Mouse (Mus musculus) c-Kit-positive CD71-positive TER-119-positive erythroid progenitor cells, embryonic 14.5 days (primary cell): ENCODE results near the gene Ankrd36.
"Not testable (repeated sequence)": the region's sequence is repeated elsewhere in the genome, so short reads cannot be mapped to it uniquely, and the experiment has no call there.

ENCODE experiments used
- DNase-seq: peaks from one replicate; pipeline ENCODE4 v3.0.0-alpha.2; 2013; ENCODE audit warnings: low spot score

The Ankrd36 gene

GRCm38 (mm10) chr11:5546693-5547092 is 22.8 kb upstream of the Ankrd36 start:
- no peak for DNase-seq

GRCm38 (mm10) chr11:5551430-5551829 is 18.1 kb upstream of the Ankrd36 start:
- no peak for DNase-seq

DNA sequence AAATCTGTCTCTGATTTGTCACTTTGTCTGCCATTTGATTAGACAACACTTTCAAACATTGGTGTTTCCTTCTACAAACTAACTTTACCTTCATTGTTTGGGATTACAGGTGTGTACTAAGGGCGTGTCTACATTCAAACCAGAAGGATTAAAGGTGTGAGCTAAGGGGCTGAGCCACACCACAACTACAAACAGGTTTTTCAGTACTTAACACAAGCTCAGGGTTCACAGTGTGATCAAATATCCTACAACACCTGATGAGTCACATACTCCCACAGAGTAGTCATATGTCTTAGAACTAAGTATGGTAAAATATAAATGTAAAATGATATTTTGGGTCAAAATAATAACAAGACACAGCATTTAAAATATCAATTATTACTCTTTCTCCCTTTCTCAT is 17.6 kb upstream of the Ankrd36 start:
- DNase-seq: no peak

DNA sequence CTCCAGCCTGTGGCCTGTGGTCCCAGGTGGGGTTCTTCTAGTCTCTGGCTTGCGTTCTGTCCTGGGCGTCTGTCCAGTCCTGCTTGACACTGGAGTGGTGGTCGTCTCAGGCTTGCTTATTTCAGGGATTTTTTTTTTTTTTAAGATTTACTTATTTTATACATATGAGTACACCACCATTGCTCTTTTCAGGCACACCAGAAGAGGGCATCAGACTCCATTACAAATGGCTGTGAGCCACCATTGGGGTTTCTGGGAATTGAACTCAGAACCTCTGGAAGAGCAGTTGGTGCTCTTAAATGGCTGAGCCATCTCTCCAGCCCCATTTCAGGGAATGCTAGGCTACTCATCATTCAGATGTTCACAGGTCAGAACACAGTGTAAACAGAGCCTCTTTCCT is 9.2 kb upstream of the Ankrd36 start:
- no peak for DNase-seq

- no peak for DNase-seq
Measured at GRCm38 (mm10) chr11:5562625-5563268, 6.7 kb upstream of the Ankrd36 start.

- DNase-seq: no peak
Measured at GRCm38 (mm10) chr11:5563898-5564297, 5.6 kb upstream of the Ankrd36 start.

DNA sequence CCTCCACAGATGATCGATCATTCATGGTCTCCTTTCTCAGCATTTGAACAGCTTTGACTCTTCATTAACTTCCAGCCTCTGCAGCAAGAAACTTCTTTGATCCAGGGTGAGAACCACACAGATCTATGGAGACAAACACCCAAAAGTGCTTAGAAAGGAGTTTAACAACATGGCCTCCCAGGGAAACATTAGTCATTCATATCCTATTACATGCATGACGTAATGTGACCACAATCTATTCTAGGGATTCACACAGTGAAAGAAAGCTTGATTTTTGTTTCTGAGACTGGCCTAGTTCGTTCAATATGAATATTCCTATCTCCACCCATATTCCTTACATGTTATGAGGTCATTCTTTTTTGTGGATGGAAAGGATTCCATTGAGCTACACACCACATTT is 3.9 kb upstream of the Ankrd36 start:
- DNase-seq: no peak

DNA sequence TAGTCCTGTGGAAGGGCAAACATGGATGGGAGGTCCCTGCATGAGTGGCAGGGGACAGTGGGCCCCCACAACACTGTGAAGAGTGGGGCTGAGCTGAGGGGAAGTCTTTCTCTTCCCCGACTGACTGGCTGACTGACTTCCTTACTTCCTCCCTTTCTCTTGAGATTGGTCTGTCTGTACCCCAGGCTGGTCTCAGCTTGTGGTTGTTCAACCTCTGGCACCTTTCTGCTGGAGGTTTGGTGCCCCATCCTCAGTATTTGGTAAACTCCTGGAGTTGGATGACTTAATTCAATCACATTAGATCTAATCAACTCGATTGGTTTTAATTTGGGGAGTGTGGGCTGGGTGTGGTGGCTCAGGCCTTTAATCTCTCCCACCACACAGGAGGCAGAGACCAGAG is 3.0 kb upstream of the Ankrd36 start:
- no peak for DNase-seq

- no peak for DNase-seq
Measured at GRCm38 (mm10) chr11:5567654-5568053, 1.8 kb upstream of the Ankrd36 start.

DNA sequence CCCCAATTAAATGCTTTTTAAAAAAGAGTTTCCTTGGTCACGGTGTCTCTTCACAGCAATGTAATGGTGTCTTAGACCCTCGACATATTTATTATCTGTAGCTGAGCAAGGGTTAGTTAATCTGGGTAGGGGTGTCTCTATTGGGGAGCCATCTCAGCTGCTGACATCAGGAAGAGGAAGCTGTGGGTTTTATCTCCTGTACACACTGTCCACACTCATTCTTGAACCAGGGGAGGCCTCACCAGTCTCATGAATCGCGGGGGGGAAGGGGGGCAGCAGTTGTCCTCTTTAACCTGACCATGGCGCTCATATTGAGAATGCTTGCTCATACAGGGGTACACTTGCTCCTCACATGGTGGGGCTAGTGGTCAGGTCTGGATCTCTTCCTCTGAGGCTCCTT is 1.4 kb upstream of the Ankrd36 start:
- DNase-seq: no peak

DNA sequence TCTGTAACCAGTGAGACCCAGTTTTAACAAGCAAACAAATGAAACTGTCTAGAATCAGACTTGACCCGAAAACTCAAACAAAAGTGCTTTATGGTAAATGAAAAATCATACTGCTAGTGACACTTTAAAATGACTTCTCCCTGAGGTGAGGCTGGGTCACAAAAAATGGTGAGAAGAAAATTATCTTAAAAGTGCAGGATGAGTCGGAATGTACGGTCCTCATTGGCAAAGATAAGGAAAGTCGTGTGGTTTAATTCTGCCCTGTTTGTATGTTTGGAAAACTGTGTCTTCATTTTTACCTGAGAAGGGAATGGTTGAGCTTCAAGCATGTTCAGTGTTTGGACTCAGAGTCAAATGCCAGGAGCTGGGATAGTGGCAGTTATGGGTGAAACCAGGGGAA is 2.4 kb downstream of the Ankrd36 start:
- no peak for DNase-seq

GRCm38 (mm10) chr11:5573821-5574220 is 4.3 kb downstream of the Ankrd36 start:
- peak; percentile 78 for DNase-seq

DNA sequence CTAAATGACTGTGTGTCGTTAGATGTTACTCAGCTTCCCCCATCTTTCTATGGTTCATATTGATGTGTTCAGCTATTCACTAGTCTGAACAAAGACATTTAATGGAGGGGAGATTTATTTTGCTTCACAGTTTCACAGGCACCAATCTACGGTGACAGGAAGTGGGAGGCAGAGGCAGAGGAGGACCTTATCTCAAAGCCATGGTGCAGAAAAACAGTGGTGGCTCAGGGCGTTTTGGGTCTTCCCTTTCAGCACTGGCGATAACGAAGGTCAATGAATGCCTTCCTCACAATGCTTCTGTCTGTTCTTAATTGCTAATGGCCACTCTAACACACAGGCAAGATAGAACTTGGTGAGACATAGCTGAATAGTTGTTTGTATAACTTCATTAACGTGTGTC is 5.6 kb downstream of the Ankrd36 start:
- DNase-seq: peak; percentile 48

DNA sequence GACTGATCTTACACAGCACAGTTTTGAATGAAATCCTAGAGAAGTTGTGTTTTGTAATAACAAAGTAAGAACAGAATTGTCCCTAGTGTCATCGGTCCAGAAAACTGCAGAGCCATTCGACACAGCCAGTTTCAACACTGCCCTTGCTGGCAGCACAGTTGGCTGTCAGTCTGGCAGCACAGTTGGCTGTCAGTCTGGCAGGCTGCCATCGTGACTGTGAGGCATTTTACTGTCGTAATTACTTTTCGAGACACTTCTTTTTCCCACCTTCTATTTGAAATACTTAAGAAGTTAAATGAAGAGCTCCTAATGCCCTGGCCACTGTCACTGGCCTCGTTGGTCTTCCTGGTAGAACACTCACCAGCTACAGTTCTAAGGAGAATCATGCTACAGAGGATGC is 22.9 kb downstream of the Ankrd36 start:
- DNase-seq: no peak

DNA sequence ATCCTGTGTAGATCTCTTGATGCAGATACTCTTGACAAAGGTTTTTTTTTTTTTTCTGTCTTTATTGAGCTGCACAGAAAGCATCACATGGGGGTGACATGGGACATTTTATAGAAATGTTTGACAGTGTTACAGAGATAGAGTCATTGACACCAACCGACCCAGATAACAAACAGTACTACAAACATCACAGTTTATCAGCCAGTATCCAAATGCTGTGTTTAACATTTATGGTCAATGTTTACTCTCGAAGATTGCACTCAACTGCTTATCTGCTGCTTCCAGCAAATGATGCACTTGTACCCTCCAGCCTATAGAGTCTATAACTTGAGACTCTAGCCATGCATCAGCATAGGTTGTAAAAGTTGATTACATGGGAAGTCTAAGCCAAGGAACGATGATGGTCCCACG is 25.9 kb downstream of the Ankrd36 start:
- DNase-seq: peak; percentile 38

- no peak for DNase-seq
Measured at GRCm38 (mm10) chr11:5595792-5596191, 26.3 kb downstream of the Ankrd36 start.

GRCm38 (mm10) chr11:5596756-5597155 is 27.3 kb downstream of the Ankrd36 start:
- no peak for DNase-seq

DNA sequence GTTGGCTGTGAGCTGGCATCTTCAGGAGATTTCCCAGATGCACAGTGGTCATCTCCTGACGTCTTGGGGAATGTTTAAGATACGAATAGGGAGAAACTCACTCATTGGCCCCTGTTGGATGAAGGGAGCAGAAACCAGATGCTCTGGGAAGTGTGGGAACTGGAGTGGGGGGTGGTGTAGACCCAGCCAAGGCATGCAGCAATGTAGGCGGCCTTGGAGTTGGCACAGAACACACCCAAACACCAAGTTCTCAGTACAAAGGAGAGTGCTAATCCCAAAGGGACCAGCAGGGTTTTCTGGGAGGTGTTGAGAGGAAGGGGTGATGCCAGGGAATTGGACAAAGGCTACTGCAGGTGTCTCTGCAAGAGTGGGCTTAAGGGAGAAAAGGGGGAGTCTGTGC is 35.9 kb downstream of the Ankrd36 start:
- no peak for DNase-seq

- not testable (repeated sequence) for DNase-seq
Measured at GRCm38 (mm10) chr11:5611918-5612317, 42.4 kb downstream of the Ankrd36 start.

GRCm38 (mm10) chr11:5614453-5614852 is 45.0 kb downstream of the Ankrd36 start:
- DNase-seq: no peak

DNA sequence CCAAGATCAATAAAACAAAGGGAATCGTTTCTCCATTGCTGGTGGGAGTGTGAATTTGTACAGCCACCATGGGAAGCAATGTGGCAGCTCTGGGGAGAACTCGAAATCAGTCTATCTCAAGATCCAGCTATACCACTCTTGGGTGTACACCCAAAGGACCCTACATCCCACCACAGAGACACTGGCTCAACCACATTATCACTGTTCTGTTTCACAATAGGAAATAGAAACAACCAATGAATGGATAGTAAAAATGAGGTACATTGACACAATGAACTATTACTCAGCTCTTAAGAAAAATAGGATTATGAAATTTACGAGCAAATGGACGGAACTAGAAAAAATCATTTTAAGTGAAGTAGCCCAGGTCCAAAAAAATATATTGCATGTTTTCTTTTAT is 55.6 kb downstream of the Ankrd36 start:
- no peak for DNase-seq

GRCm38 (mm10) chr11:5629033-5629432 is 59.5 kb downstream of the Ankrd36 start:
- DNase-seq: peak; percentile 66

DNA sequence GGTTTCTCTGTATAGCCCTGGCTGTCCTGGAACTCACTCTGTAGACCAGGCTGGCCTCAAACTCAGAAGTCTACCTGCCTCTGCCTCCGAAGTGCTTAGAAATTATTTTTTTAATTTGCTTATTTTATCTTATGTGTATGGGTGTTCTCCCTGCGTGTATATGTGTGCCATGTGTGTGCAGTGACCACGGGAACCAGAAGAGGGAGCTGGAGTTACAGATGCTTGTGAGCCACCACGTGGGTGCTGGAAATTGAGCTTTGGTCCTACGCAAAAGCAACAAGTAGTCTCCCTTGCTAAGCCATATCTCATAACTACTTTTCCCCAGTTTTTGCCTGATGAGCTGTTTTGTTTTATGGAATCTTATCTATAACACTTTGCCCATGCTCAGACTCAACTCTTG is 73.6 kb downstream of the Ankrd36 start:
- DNase-seq: no peak

GRCm38 (mm10) chr11:5650321-5650720 is 80.8 kb downstream of the Ankrd36 start:
- no peak for DNase-seq

DNA sequence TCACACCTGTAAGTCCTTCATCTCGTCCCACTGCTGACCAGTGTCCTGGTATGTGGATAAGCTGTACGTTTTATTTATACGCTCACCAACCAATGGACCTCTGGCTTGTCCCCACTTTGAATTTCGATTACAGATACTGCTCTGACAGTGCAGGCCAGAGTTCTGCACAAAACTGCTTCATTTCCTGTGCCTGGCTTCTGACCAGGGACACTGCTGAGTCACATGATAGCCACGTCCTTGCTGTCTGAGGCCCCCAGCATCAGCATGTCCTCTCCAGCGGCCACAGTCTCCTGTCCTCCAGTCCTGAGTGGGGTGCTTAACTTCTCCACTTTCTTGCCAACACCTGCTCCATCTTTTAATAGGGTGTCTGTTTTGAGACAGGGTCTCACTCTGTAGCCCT is 113.1 kb downstream of the Ankrd36 start:
- DNase-seq: no peak
